Mouse (Mus musculus) brain, embryonic 14.5 days (tissue): ENCODE results near the gene Rnls. TPM values are rescaled to one million over a fixed set of nuclear protein-coding genes. Genes with fewer than 3 reads are reported as not detected.

Experiments used
- DNase-seq: peaks from one replicate; pipeline ENCODE4 v3.0.0-alpha.2; 2011; ENCODE audit warnings: low read depth
- CTCF ChIP-seq: fragments of 200-500 bp; IDR thresholded peaks from 2 replicates; pipeline ENCODE4 v1.5.1; 2012; ENCODE audit warnings: inconsistent platforms, mild to moderate bottlenecking, moderate library complexity, borderline replicate concordance; ENCODE audit not compliant: insufficient read depth, insufficient read length; ENCODE audit errors: extremely low read depth
- POLR2A ChIP-seq: fragments of 200-500 bp; IDR thresholded peaks from 2 replicates; pipeline ENCODE4 v1.6.1; 2012; ENCODE audit warnings: mild to moderate bottlenecking, inconsistent platforms, borderline replicate concordance; ENCODE audit not compliant: poor library complexity, insufficient read depth, insufficient read length, severe bottlenecking; ENCODE audit errors: extremely low read depth
- polyA plus RNA-seq: library from polyadenylated mRNA; depleted of rRNA; stranded (reverse); fragments of >200 nt; gene quantifications from 2 replicates; pipeline ENCODE4 v1.2.3, GENCODE M21; 2012

The Rnls gene
- polyA plus RNA-seq, 1 experiment = 2.5 TPM

GRCm38 (mm10) chr19:33114631-33115295 lies 277.3 kb downstream of the Rnls start:
- DNase-seq = no peak
- no peak for TF ChIP-seq CTCF
- no peak for TF ChIP-seq POLR2A

- DNase-seq = no peak
Observed at GRCm38 (mm10) chr19:33113746-33114145, 278.3 kb downstream of the Rnls start.

GRCm38 (mm10) chr19:33110404-33110803 lies 281.7 kb downstream of the Rnls start:
- TF ChIP-seq CTCF (no peak), POLR2A (no peak)

More at GRCm38 (mm10) chr19:33113746-33114145, 278.3 kb downstream of the Rnls start:
- no peak for TF ChIP-seq CTCF

GRCm38 (mm10) chr19:33109941-33110371 lies 282.1 kb downstream of the Rnls start:
- no peak for DNase-seq
- TF ChIP-seq POLR2A (no peak), CTCF (no peak)

More at GRCm38 (mm10) chr19:33110404-33110803, 281.7 kb downstream of the Rnls start:
- DNase-seq = no peak

DNA sequence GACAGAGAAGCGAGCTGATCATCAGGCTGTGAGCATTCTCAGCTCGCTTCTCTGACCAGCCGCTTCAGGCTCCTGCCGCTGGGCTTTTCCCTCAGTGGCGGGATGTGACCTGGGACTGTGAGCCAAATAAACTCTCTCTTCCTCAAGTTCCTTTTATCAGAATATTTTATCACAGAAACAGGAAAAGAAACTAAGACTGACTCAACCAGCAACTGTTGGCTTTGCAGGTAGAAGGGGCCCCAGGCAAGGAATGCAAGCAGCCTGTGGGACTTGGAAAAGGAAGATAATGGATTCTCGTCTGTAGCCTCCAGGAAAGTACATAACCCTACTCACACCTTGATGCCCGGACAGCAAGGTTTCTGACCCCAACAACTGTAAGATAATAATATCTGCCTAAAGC lies 283.0 kb downstream of the Rnls start:
- TF ChIP-seq CTCF (no peak), POLR2A (no peak)
- no peak for DNase-seq

DNA sequence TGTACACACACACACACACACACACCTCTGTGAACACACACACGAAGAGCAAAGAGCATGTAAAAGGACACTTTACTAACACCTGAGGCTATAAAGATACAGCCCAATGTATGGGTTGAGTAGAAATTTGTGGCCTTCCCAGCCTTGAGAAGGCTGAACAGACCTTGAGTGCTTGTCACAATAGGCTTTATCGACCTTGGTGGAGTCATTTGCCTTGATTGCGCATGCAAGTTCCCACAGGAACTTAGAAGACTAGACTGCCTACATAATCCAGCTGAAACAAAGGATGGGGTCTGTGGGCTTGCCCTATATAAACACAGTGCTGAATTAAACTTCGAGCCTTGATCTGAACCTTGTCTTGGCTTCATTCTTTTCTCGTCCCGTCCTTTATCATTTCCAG lies 288.2 kb downstream of the Rnls start:
- TF ChIP-seq CTCF (no peak), POLR2A (no peak)

GRCm38 (mm10) chr19:33102783-33103139 lies 289.3 kb downstream of the Rnls start:
- TF ChIP-seq CTCF = no peak
- no peak for TF ChIP-seq POLR2A

More for the DNA sequence above, 288.2 kb downstream of the Rnls start:
- no peak for DNase-seq

GRCm38 (mm10) chr19:33102008-33102782 lies 289.9 kb downstream of the Rnls start:
- peak; percentile 33 for DNase-seq

More at GRCm38 (mm10) chr19:33102783-33103139, 289.3 kb downstream of the Rnls start:
- DNase-seq = peak; percentile 22

GRCm38 (mm10) chr19:33101093-33102007 lies 290.7 kb downstream of the Rnls start:
- TF ChIP-seq CTCF (no peak), POLR2A (no peak)
- no peak for DNase-seq

More at GRCm38 (mm10) chr19:33102008-33102782, 289.9 kb downstream of the Rnls start:
- no peak for TF ChIP-seq POLR2A
- TF ChIP-seq CTCF = no peak

DNA sequence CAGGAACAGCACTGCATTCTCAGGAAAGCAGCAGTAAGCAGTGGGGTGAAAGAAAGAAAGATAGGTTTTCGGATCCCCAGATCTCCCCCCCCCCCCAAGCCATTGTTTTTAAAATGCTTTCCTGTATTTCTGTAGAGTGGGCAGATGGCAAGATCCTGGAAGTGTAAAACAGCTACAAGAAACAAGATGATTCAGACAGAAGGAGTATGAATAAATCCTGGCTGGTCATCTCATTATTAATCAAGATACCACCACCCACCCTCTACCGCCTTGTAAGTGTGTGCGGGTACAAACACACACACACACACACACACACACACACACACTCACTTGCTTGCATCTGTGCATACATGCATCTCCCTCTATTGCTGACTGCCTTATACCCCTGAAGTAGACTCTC lies 291.5 kb downstream of the Rnls start:
- peak; percentile 26 for DNase-seq
- TF ChIP-seq CTCF = no peak
- TF ChIP-seq POLR2A = no peak

GRCm38 (mm10) chr19:33100031-33100430 lies 292.1 kb downstream of the Rnls start:
- peak; percentile 25 for DNase-seq
- TF ChIP-seq POLR2A = no peak
- TF ChIP-seq CTCF = no peak

DNA sequence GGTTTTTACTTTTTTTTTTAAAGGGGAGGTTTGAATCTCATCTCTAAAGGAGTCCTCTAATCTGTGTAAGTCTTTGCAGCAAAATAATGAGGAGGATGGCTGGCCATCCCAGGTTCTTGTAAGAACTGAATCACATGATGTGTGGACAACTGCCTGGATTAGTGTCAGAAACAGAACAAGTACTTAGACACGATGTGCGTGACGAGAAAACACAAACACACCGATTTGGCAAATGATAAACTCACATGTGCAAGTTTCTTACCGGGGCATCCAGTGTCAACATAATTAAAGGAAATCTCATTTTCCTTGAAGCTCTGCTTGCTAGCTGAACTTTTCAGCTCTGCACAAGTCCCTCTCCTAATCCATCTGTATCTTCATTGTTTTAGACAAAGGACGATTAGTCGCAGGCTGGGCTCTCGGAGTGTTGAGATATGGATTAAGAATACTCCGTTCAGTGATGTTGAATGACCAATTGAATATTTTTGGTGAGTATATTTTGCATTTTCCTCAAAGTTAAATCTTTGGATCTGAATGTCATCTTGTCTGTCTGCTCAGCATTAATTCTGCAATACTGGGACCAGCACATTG lies 292.8 kb downstream of the Rnls start:
- peak; percentile 68 for DNase-seq
- TF ChIP-seq CTCF (no peak), POLR2A (no peak)
